Mouse (Mus musculus): ENCODE data around the gene Dlg4.
A peak's percentile ranks its signal among the peaks of the same experiment; 100 is the strongest.
"Not testable (repeated sequence)": the region's sequence is repeated elsewhere in the genome, so short reads cannot be mapped to it uniquely, and the experiment has no call there.

Dlg4 gene

DNA sequence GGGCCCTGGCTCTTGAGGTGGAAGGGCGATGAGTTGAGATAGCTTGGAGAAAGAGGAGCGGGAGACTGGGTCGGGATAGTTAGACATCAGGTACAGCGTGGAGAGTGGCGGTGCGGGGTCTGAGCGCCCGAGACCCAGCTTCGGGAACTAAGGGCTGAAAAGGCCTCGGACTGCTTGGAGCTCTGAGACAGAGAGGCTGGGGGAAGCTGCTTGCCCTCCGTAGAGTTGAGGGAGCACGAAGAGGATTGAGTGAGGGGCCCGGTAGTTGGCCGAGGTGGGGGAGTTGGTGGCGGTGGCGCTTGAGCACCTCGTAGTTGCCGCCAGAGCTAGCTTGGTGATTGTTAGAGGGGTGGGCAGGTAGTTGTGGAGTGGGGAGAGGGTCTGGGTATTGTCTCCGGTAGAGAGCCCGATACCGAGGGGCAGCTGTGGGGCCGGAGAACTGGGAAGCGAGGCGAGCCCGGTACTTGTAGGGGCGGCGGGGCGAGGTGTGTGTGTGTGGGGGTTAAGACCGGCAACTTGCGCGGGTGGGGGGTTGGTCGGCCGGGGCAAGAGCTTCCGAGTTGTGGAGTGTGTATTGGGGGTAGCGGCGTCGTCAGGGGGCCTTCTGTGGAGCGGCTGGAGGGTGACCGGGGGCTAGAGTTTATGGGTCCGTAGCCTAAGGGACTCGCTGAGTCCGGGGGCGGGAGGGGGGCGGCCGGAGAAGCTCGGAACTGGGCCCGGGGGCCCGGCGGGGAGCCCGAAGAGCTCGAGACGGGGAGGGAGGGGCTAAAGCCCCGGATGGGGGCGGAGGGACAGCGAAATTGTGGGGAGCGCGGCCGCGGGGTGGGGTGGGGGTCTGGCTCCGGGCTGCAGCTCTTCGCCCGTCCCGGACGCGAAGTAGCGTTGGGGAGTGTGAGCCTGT lies 20.3 kb upstream of the Dlg4 start:
- peak; percentile 41 to 44 for DNase-seq (ENCODE audit: low spot score in 2 of 2)

DNA sequence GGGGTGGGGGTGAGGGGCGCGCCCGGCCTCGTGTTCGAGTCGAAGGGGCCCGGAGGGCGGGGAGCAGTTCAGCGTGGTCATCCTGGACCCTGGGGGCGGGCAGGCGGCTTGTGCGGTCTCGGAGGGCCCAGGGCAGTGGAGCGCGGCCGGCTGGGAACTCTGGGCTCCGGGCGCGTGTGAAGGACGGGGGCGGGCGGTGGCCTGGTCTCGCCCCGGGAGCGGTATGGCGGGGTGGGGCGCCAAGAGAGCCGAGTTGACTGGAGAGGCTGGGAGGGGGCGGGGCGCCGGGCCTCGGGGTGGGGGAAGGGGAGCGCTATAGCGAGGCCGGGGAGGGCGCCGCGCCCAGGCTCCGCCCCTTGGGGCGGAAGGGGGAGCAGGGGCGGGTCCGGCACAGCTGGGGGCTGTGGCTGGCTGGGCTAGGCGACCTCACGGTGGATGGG lies 19.7 kb upstream of the Dlg4 start:
- peak; percentile 77 to 84 for DNase-seq (ENCODE audit: low spot score in 2 of 2)

DNA sequence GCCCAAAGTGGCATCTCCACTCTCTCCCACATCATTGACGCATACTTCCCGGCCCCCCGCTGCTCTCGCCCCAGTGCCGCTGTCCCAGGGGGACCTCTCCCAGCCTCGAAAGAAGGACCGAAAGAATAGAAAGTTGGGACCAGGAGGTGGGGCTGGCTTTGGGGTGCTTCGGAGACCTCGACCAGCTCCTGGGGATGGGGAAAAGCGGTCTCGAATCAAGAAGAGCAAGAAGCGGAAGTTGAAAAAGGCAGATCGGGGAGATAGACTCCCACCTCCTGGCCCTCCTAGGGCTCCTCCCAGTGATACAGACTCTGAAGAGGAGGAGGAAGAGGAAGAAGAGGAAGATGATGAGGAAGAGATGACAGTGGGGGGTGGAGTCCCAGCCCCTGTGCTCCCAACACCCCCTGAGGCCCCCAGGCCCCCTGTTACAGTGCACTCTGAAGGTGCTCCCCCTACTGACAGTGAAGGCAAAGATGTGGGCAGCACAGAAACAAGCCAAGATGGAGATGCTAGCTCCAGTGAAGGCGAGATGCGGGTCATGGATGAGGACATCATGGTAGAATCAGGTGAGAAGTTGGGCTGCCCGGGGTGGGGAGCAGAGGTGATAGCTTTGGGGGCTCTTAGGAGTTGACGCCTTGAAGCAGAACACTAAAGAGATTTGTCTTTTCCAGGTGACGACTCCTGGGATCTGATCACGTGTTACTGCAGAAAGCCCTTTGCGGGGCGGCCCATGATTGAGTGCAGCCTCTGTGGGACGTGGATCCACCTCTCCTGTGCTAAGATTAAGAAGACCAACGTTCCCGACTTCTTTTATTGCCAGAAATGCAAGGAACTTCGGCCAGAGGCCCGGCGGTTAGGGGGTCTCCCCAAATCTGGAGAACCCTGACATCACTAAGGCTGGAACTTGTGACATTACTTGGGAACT lies 17.9 kb upstream of the Dlg4 start:
- DNase-seq (ENCODE audit: low spot score in 2 of 2): no peak

DNA sequence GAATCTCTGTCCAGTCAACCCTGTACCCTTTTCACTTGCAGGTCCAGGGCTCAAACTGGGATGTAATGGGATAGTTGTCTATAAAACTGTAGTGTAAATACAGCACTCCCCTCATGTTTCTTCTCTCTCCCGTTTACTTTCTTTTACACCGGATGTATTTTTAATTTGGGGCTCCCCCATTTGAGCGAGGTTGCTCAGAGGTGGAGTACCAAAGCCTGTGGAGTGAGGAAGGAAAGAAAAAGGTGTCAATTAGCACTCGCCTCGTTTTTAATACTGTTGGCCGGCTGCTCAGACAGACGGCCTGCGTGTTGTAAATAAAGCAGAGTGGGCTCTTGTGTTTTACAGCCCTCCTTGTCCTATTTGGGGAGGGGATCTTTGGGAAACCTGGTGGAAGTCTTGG lies 17.1 kb upstream of the Dlg4 start:
- no peak for DNase-seq (ENCODE audit: low spot score in 2 of 2)

DNA sequence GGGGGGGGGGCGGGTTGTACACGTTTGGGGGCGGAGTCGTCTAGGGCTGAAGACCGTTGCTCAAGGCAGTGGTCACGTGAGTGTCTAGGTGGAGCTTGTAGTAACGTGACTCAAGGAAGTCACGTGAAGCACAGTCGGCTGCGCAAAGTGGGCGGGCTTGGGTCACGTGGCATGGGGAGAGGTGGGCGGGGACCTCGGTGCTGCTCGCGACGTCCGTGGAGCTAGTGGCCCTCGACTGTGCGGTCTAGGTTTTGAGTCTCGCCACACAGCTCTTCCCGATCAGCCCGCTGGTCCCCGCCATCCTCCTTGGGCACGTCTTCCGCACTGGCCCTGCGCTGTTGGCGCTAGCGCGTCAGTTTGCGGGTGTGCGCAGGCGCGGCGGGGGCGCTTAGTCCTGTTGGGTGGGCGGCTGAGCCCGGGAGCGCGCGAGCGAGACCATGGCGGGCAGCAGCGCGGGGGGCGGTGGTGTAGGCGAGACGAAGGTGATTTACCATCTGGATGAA lies 16.3 kb upstream of the Dlg4 start, which contains the start of gene Dvl2:
TSS of gene Dvl2 (plus strand) at position 200 of the 503 bp plus-strand sequence.
- peak; percentile 88 to 91 for DNase-seq (ENCODE audit: low spot score in 2 of 2)

DNA sequence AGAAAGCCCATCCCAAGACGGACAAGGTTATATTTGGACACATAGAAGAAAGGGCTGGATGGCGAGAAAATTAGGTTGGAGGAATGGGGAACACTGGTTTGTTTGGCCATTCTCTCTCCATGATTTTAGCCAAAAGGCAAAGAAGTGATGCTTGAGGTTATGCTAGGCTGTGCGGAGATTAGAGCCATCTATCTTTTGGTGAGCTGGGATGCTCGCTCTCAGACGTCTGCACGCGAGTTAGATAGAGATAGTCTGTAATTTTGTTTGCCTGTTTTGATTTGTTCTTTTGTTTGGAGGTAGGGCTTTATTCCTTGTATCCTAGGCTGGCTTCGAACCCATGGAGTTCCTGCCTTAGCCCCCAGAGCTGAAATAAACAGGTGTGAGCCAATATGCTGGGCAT lies 15.6 kb upstream of the Dlg4 start:
- no peak for DNase-seq (ENCODE audit: low spot score in 2 of 2)

DNA sequence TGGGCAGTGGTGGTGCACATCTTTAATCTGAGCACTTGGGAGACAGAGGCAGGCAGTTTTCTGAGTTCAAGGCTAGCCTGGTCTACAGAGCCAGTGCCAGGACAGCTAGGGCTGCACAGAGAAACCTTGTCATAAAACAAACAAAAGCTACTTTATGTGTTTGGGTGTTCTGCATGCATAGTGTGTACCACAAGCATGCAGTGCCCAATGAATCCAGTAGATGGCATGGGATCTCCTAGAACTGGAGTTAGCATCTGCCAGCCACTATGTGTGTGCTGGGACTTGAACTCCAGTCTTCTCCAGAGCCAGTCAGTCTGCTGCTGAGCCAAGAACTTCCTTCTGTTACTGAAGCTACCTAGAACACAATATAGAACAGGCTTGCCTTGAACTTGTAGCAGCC lies 14.9 kb upstream of the Dlg4 start:
- peak; percentile 52 to 65 for DNase-seq (ENCODE audit: low spot score in 2 of 2)

DNA sequence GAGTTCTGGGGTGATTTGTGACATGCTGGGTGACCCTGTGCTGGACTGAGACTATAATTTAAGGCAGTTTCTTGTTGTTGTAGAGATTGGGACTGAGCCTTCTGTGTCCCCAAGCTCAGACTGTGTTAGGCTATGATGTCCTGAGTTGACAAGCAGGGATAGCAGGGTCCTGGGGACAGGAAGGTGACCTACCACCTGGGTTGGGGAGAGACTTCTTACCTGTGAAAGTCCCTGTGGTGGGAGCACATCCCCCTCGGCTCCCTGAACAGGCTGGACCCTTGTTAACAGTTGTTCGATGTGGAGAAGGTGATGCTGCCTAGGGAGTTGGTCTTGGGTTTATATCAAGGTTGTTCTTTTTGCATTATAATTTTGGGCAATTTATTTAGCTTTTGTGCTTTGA lies 14.3 kb upstream of the Dlg4 start:
- DNase-seq (ENCODE audit: low spot score in 2 of 2): no peak

DNA sequence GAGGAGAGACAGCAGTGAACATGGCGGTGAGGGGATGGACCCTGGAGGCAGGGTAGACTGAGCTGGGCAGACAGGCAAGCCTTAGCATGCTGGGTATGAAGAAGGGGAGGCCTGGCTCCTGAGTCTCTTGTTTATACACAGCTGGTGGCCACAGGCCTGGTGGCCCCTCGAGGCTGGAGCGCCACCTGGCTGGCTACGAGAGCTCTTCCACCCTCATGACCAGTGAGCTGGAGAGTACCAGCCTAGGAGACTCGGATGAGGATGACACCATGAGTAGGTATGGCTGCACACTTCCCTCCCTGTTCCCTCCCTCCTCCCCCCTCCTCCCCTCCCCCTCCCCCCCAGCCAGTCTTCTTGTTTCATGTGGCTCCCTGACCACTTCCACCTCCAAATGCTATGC lies 11.2 kb upstream of the Dlg4 start:
- DNase-seq (ENCODE audit: low spot score in 2 of 2): peak; percentile 49 to 54

DNA sequence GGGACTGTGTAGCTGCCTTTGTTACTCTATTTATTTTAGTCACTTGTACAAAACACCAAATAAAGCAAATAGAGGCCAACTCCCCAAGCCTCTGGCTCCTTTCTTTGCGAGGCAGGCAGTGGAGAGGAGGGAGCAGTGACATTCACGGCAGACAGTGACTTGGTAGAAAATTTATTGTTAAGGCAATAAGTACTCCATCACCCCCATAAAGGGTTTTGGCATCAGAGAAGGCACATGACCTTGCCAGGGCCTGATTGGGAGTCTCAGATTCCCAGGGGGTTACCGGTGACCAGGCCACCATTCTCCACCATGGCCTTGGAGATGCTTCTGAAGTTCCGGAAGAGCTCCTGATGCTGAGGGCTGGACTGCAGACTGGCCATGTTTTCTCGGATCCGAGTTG lies 6.7 kb upstream of the Dlg4 start:
- DNase-seq (ENCODE audit: low spot score in 2 of 2): no peak

DNA sequence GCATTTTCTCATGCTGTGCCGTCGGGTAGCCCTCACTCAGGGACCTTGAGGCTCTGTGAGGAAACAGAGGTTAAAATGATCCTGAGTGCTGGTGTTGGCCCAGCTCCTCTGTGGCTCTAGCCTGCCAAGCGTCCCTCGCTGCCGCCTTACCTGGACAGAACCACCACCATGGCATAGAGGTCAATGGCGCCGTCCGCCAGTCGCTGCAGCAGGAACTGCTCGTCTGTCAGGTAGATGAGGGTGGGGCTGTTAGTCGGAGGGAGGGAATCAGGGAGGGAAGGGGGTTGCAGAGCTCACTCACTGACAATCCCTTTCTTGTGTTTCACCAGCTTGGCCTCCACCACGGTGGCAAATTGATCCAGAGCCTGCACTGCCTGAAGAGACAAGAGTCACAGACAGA lies 6.2 kb upstream of the Dlg4 start:
- no peak for DNase-seq (ENCODE audit: low spot score in 2 of 2)

DNA sequence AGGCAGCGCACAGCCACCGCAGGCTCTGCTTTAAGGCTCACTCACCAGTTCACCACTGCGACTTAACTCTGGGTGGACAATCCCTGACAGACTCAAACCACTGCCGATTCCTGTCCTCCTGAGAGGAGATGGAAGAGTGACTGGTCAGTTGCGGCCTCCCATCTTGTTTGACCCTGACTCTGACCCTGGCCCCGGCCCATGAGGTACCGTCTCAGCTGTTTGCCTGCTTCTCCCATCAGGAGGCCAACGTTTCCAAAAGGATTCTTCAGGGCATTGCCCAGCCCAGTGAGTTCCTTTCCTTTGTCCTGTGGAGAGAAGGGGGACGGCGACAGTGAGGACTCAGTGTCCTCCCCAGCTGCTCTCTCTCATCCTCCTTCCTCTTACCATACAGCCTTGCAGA lies 5.8 kb upstream of the Dlg4 start:
- DNase-seq (ENCODE audit: low spot score in 2 of 2): no peak

DNA sequence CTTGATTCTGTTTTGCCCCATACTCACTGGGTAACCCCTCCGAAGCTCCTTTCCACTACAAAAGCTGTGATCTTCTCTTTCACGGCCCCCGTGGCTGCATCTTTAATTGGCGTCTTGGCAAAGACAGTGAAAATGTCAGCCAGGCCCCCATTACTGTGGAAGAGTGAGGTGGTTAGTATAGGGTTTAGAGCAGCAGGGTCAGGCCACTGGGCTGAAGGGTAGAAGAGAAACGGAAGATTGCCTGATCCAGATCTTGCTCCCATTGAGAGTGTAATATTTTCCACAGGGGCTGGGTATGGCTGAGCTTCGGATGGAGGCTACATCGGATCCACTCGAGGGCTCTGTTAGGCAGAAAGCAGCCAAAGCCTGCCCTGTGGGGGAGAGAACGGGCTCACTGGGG lies 3.8 kb upstream of the Dlg4 start:
- DNase-seq (ENCODE audit: low spot score in 2 of 2): no peak

DNA sequence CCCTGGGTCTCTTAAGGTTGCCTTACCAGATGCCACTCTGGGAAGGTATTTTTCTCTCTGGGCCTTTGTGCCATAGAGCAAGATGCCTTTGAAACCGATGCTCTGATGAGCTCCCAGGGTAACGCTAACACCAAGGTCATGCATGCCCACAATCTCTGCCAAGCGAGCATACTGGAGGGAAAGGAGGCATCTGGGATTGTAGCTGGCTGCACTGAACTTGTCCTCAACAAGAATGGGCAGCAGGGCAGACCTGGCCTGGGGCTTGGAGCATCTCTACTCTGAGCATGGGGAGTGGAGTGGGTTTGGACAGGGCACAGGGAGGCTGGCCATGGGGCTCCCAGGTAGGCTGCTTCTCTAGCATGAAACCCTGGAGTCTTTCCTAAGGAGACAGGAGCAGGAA lies 3.3 kb upstream of the Dlg4 start:
- no peak for DNase-seq (ENCODE audit: low spot score in 2 of 2)

DNA sequence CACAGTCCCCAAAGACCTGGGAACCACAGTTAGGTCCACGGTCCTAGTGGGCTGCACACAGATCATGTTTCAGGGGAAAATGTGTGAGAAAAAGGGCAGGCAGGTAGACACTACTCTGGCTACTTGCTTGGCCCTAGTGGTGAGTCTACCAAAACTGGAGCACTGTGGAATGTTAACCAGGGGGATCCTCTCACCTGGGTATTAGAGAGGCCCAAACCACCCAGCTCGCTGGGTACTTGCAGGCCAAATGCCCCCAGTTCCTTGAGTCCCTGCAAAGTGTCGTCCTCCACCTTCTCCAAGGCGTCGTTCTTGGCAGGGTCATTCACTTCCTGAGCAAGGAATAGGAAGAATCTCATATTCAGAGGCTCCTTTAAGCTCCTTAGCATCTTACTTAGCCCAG lies 2.7 kb upstream of the Dlg4 start:
- DNase-seq (ENCODE audit: low spot score in 2 of 2): no peak

DNA sequence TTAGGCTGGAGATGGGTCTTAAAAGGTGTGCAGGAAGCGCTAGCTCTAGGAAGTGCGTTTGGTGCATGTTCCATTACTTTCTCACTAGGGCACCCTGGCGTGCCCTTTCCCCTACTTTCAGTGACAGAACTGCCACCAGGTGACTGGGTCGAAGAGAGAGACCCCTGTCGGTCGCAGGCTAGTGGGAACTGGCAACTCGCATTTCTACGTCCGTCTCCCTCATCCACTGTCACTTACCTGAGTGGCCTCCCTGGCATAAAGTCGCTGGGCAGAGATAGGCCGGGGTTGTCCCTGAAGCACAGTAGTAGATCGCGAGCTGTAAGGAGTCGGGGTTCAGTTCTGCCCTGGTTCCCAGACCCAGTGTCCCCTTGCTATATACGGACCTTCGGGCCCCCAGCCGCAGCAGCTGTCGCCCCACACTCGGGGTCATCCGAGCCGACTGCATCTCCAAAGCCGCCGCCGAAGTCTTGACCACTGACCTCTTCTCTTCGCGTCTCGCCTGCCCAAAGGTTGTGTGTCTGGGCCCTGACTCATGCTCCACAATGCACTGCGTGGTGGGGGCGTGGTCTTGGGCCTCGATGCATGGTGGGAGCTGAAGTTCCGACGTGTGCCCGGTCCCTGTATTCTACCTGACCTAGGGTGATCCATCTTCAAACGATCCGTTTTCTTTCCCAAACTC lies 1.7 kb upstream of the Dlg4 start, which contains the start of gene Acadvl:
TSS of gene Acadvl (minus strand) at position 532 of the 679 bp plus-strand sequence.
- peak; percentile 79 to 82 for DNase-seq (ENCODE audit: low spot score in 2 of 2)

DNA sequence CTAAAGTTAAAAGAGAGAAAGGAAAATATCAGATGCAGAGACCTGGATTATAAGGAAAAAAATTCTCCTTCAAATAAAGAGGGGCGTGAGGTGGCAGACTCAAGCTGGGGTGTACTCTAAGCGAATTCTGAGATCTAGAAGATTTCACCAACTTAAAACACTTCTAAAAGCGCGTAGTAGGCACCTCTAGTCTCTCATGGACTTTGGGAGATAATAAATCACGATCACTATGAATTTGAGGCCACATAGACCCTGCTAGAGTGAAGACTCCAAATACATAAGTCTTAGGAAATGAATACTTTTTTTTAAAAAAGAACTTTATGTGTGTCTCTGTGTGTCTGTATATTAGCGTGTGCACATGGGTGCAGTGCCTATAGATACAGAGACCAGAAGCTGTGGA lies 1.1 kb upstream of the Dlg4 start:
- DNase-seq (ENCODE audit: low spot score in 2 of 2): no peak

DNA sequence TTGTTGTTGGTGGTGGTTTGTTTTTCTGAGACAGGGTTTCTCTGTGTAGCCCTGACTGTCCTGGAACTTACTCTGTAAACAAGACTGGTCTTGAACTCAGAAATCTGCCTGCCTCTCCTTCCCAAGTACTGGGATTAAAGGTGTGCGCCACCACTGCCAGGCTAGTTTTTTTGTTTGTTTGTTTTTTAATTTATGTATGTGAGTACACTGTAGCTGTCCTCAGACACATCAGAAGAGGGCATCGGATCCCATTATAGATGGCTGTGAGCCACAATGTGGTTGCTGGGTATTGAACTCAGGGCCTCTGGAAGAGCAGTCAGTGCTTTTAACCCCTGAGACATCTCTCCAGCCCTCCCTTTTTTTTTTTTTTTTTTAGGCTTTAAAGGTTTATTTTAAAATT lies 565 bp upstream of the Dlg4 start:
- DNase-seq (ENCODE audit: low spot score in 2 of 2): not testable (repeated sequence)

DNA sequence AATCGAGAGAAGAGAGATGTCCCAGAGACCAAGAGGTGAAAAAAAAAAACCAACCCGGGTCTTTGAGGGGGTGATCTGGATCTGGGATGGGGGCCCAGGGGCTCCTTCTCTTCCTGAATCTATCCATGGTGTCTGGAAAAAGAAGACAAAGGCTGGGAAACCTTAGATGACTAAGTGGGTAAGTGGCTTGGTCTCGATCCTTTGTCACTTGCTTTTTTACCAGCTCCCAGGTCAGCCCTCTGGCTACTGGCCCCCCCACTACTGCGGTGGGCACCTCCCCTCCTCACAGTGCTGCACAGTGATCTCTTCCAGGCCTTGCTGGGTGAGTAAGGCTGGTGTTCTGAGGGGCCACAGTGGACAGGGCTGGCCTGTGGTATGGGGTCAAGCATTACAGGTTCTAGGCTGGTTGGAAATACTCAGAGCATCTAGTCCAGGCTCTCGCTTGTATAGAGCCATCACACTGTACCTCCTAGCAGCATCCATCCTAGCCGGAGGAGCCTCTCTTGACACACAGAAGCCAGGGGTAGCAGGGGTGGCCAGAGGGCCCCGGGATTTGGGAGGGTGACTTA lies 541 bp downstream of the Dlg4 start:
- DNase-seq (ENCODE audit: low spot score in 2 of 2): no peak

DNA sequence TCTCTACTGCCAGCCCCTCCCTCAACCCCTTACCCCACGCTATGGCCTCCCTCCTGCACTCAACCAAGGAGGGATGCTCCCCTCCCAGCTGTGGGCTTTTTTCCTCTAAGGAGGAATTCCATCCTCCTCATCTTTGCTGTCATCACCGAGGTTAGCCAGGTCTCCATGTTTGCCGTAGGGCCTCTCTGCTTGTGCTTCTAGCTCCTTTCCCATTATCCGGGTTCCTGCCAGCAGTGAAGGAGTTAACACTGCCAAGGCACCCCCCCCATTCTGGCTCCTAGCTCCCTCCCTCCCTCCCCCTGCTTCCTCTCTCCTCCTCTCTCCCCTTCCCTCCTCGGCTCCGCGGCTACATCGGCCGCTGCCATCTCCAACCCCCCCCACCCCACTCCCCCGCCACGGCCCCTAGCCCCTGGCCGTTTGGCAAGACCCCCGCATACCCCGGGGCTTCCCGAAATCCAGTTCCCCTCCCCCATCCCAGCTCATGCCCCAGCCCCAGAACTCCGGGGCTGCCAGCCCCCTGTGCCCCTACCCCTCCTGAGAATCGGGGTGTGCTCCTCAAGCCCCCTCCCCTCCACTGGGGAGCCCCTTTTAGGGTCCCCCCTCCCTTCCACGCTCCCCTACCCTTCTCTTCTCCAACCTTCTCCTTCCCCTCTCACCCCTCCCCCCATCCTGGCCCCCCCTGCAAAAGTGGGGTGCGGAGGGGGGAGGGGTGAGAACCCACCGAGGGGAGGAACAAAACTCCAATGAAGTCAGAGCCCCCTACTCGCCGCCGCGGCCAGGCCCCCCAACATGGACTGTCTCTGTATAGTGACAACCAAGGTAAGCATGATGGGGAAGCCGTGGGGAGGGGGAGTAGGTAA lies 1.6 kb downstream of the Dlg4 start:
- no peak for DNase-seq (ENCODE audit: low spot score in 2 of 2)

All from natural killer cell, adult 2 months (primary cell).